Mouse (Mus musculus): ENCODE results near the gene Slc25a21.

GRCm38 (mm10) chr12:57016324-57016723 lies 180.9 kb downstream of the Slc25a21 start:
- TF ChIP-seq CTCF (IDR thresholded peaks at IDR 0.05; ENCODE audit: borderline replicate concordance, insufficient read depth, low read depth, low read length) = no peak
- TF ChIP-seq POLR2A (IDR thresholded peaks at IDR 0.05; ENCODE audit: borderline replicate concordance, insufficient read depth, low read length) = no peak
